Mouse (Mus musculus): Measurements from ENCODE around the gene Olfr1122.

GRCm38 (mm10) chr2:87383935-87384334 lies 1.7 kb upstream of the Olfr1122 start:
- TF ChIP-seq CTCF (IDR thresholded peaks at IDR 0.05; ENCODE audit: low read depth) (no peak), EP300 (IDR thresholded peaks at IDR 0.05; ENCODE audit: low read depth) (no peak)

All from liver, postnatal 0 days (tissue).